Mouse (Mus musculus) neural tube, embryonic 12.5 days (tissue): ENCODE data around the gene Tssk3. TPM values are rescaled to one million over a fixed set of nuclear protein-coding genes. Genes with fewer than 3 reads are reported as not detected.
"Not testable (repeated sequence)": the region's sequence is repeated elsewhere in the genome, so short reads cannot be mapped to it uniquely, and the experiment has no call there.

Experiments
- ATAC-seq: fragments of 200-750 bp; cut with Nextera tagmentation; 2 replicates; pipeline ENCODE4 v1.8.0; 2017; ENCODE audit warnings: low read depth, mild to moderate bottlenecking, moderate TSS enrichment, moderate library complexity; ENCODE audit not compliant: low FRiP score
- H3K27ac ChIP-seq: fragments of 300-500 bp; sonication (generic); 2 replicates; pipeline ENCODE4 v1.5.1; 2016
- H3K27me3 ChIP-seq: fragments of 300-500 bp; sonication (generic); replicated peaks from 2 replicates; pipeline ENCODE4 v1.6.1; 2016; ENCODE audit warnings: mild to moderate bottlenecking
- H3K36me3 ChIP-seq: fragments of 300-500 bp; sonication (generic); 2 replicates; pipeline ENCODE4 v1.6.1; 2016; ENCODE audit warnings: mild to moderate bottlenecking
- H3K4me1 ChIP-seq: fragments of 300-500 bp; sonication (generic); 2 replicates; pipeline ENCODE4 v1.6.1; 2016
- H3K4me2 ChIP-seq: fragments of 300-500 bp; sonication (generic); replicated peaks from 2 replicates; pipeline ENCODE4 v1.6.1; 2016; ENCODE audit warnings: mild to moderate bottlenecking
- H3K4me3 ChIP-seq: fragments of 300-500 bp; sonication (generic); 2 replicates; pipeline ENCODE4 v1.5.1; 2016
- H3K9ac ChIP-seq: fragments of 300-500 bp; sonication (generic); 2 replicates; pipeline ENCODE4 v1.6.1; 2016; ENCODE audit warnings: mild to moderate bottlenecking
- H3K9me3 ChIP-seq: fragments of 300-500 bp; sonication (generic); 2 replicates; pipeline ENCODE4 v1.6.1; 2016; ENCODE audit warnings: mild to moderate bottlenecking
- WGBS: fragments of 180-500 bp; shearing (Covaris S2); methylation state at CpG from one replicate; pipeline ENCODE4 v1.1.7; 2016; 5-methylcytosine and 5-hydroxymethylcytosine counted together
- polyA plus RNA-seq: library from polyadenylated mRNA; unstranded; fragments of >200 nt; fragmentation: Nextera tagmentation; extraction: Ambion mirVana; gene quantifications from 2 replicates; pipeline ENCODE4 v1.2.1, GENCODE M21; 2016

The Tssk3 gene
- polyA plus RNA-seq = not detected in 2 replicates

- Histone ChIP-seq H3K4me1 (peaks cover 17% of the 10 kb centered on the region), H3K4me2 (peak within 1 kb of the TSS; percentile 62), H3K36me3 (peaks cover 29% of the 10 kb centered on the region), H3K4me3 (peak within 1 kb of the TSS; percentile 35), H3K27me3 (peaks cover 27% of the 10 kb centered on the region), H3K27ac (no peak within 1 kb of the TSS), H3K9ac (peak within 1 kb of the TSS; percentile 47; the same call in 1 of the 2 replicates), H3K9me3 (no peaks in the 10 kb centered on the region)
- ATAC-seq = peak; percentile 53; the same call in 1 of the 2 replicates
- 4% methylated on average over 70 of the region's 70 CpGs for WGBS
Measured at GRCm38 (mm10) chr4:129490972-129491880, at the start of gene Tssk3, which contains the start of gene Fam229a. Gene Tssk3 (minus strand): TSS chr4:129491022. Gene Fam229a (plus strand): TSS chr4:129491190.

- Histone ChIP-seq H3K4me2 (no peak overlapping the region), H3K36me3 (peaks cover 18% of the 10 kb centered on the region; the same call in 1 of the 2 replicates), H3K9me3 (no peaks in the 10 kb centered on the region), H3K4me1 (peaks cover 25% of the 10 kb centered on the region), H3K27me3 (no peaks in the 10 kb centered on the region), H3K27ac (no peak overlapping the region), H3K4me3 (no peak overlapping the region), H3K9ac (no peak overlapping the region)
- 90% methylated on average over 6 of the region's 6 CpGs for WGBS
- ATAC-seq = no peak
Measured at GRCm38 (mm10) chr4:129540012-129540411, 49.2 kb upstream of the Tssk3 start.

- ATAC-seq, H3K4me3 ChIP-seq, H3K4me2 ChIP-seq, H3K27me3 ChIP-seq, H3K9me3 ChIP-seq, H3K4me1 ChIP-seq, H3K9ac ChIP-seq, H3K27ac ChIP-seq: not testable (repeated sequence)
- 95% methylated on average over 6 of the region's 6 CpGs for WGBS
- H3K36me3 ChIP-seq = peaks cover 81% of the 10 kb centered on the region
Measured at GRCm38 (mm10) chr4:129528901-129529300, 38.1 kb upstream of the Tssk3 start.

- H3K9ac ChIP-seq = no peak overlapping the region
- H3K36me3 ChIP-seq = peaks cover 87% of the 10 kb centered on the region
- no peaks in the 10 kb centered on the region for H3K4me1 ChIP-seq
- H3K4me2 ChIP-seq = no peak overlapping the region
- no peak for ATAC-seq
- no peak overlapping the region for H3K27ac ChIP-seq
- H3K9me3 ChIP-seq = no peaks in the 10 kb centered on the region
- no peaks in the 10 kb centered on the region for H3K27me3 ChIP-seq
- no peak overlapping the region for H3K4me3 ChIP-seq
- WGBS = 95% methylated on average over 3 of the region's 3 CpGs
Measured at GRCm38 (mm10) chr4:129525889-129526288, 35.1 kb upstream of the Tssk3 start.

- Histone ChIP-seq H3K4me1 (no peaks in the 10 kb centered on the region), H3K4me3 (no peak overlapping the region), H3K4me2 (no peak overlapping the region), H3K27ac (no peak overlapping the region), H3K9me3 (no peaks in the 10 kb centered on the region), H3K27me3 (no peaks in the 10 kb centered on the region), H3K36me3 (peaks cover 87% of the 10 kb centered on the region), H3K9ac (no peak overlapping the region)
- 89% methylated on average over 5 of the region's 5 CpGs for WGBS
- no peak for ATAC-seq
Measured at GRCm38 (mm10) chr4:129525338-129525737, 34.5 kb upstream of the Tssk3 start.

- Histone ChIP-seq H3K9me3 (no peaks in the 10 kb centered on the region), H3K4me3 (no peak overlapping the region), H3K27ac (no peak overlapping the region), H3K9ac (no peak overlapping the region), H3K4me1 (peaks cover 12% of the 10 kb centered on the region), H3K27me3 (no peaks in the 10 kb centered on the region), H3K4me2 (no peak overlapping the region), H3K36me3 (peaks cover 75% of the 10 kb centered on the region)
- ATAC-seq = no peak
- WGBS = 95% methylated on average over 8 of the region's 8 CpGs
Measured at GRCm38 (mm10) chr4:129518519-129518918, 27.7 kb upstream of the Tssk3 start.

- Histone ChIP-seq H3K9me3 (no peaks in the 10 kb centered on the region), H3K9ac (no peak overlapping the region), H3K4me1 (peaks cover 26% of the 10 kb centered on the region), H3K27me3 (no peaks in the 10 kb centered on the region), H3K4me3 (no peak overlapping the region), H3K27ac (no peak overlapping the region), H3K36me3 (peaks cover 59% of the 10 kb centered on the region), H3K4me2 (no peak overlapping the region; the same call in 1 of the 2 replicates)
- ATAC-seq = no peak
- WGBS = 66% methylated on average over 2 of the region's 2 CpGs
Measured at GRCm38 (mm10) chr4:129516925-129517324, 26.1 kb upstream of the Tssk3 start.

GRCm38 (mm10) chr4:129514300-129514898 is 23.6 kb upstream of the Tssk3 start:
- WGBS = under 1% methylated on average over 35 of the region's 35 CpGs

GRCm38 (mm10) chr4:129513891-129514290 is 23.1 kb upstream of the Tssk3 start:
- Histone ChIP-seq H3K9me3 (no peaks in the 10 kb centered on the region), H3K27me3 (no peaks in the 10 kb centered on the region), H3K4me3 (peak overlapping the region; percentile 100), H3K4me1 (peaks cover 52% of the 10 kb centered on the region), H3K36me3 (peaks cover 36% of the 10 kb centered on the region), H3K4me2 (peak overlapping the region; percentile 93), H3K9ac (peak overlapping the region; percentile 100), H3K27ac (peak overlapping the region; percentile 99)
- 1% methylated on average over 56 of the region's 57 CpGs for WGBS
- ATAC-seq = peak; percentile 32

More at GRCm38 (mm10) chr4:129514300-129514898, 23.6 kb upstream of the Tssk3 start:
- peak overlapping the region; percentile 93 for H3K4me2 ChIP-seq
- peaks cover 37% of the 10 kb centered on the region for H3K36me3 ChIP-seq
- peak overlapping the region; percentile 100 for H3K4me3 ChIP-seq
- H3K4me1 ChIP-seq = peaks cover 47% of the 10 kb centered on the region
- peak overlapping the region; percentile 99 for H3K27ac ChIP-seq
- peak; percentile 41 for ATAC-seq
- no peaks in the 10 kb centered on the region for H3K27me3 ChIP-seq
- H3K9me3 ChIP-seq = no peaks in the 10 kb centered on the region
- H3K9ac ChIP-seq = peak overlapping the region; percentile 100

GRCm38 (mm10) chr4:129513086-129513767 is 22.4 kb upstream of the Tssk3 start, which contains the start of gene Marcksl1:
Gene Marcksl1 (plus strand): TSS chr4:129513581.
- Histone ChIP-seq H3K4me1 (peaks cover 55% of the 10 kb centered on the region), H3K4me3 (peak within 1 kb of the TSS; percentile 100), H3K9me3 (no peaks in the 10 kb centered on the region), H3K4me2 (peak within 1 kb of the TSS; percentile 93), H3K27ac (peak within 1 kb of the TSS; percentile 99), H3K36me3 (peaks cover 29% of the 10 kb centered on the region), H3K27me3 (no peaks in the 10 kb centered on the region), H3K9ac (peak within 1 kb of the TSS; percentile 100)
- ATAC-seq = peak; percentile 88
- 4% methylated on average over 47 of the region's 47 CpGs for WGBS

- Histone ChIP-seq H3K27ac (peak overlapping the region; percentile 69), H3K9ac (0 out of 2 replicates have a peak overlapping the region, but pooled peaks have one; percentile 17), H3K4me2 (peak overlapping the region; percentile 27), H3K4me3 (no peak overlapping the region), H3K4me1 (peaks cover 55% of the 10 kb centered on the region), H3K9me3 (no peaks in the 10 kb centered on the region), H3K36me3 (peaks cover 14% of the 10 kb centered on the region), H3K27me3 (no peaks in the 10 kb centered on the region)
- ATAC-seq = no peak
- 17% methylated on average over 6 of the region's 6 CpGs for WGBS
Measured at GRCm38 (mm10) chr4:129511413-129512096, 20.7 kb upstream of the Tssk3 start.
